Comparison of ENCODE assay signal across 13 mouse cellular contexts in the genomic region with DNA sequence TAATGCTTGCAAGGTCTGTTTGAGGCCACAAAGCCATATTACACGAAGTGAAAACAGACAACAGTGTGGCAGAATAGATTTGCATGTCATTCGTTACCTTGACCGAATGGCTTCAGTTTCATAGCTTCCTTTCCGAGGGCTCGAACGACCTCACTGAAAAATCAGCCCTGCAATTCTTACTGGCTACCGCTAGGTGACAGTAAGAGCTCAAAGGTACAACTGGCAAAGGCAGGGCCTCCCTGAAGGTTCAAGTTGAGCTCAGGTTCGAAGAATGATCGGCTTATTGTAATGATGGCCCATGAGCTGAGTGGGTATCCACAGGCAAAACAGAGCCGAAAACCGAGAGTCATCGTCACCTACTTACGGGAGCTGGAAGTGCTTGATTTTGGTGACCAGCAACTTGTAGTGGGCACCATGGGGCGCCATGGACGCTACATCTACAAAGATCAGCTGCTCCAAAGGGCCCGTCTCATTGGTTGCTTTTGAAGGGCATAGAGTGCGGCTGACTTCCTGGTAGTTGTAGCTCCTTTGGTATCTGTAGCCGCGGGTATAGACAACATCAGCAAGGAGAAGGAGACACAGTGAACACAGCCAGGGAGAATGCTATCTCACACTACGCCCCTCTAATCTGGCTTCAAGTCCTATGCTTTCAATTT. TPM values are rescaled to one million over a fixed set of nuclear protein-coding genes. Genes with fewer than 3 reads are reported as not detected.
A peak's percentile ranks its signal among the peaks of the same experiment; 100 is the strongest.
DNase-seq lines count a peak whose midpoint lies in the region; ATAC-seq and TF ChIP-seq lines count a peak whose summit lies in the region.
"Had no signal": no experiment of that assay in that cellular context is flagged by ENCODE, and none has a peak within 500 bp of the region (broad histone marks: within the 10 kb centered on the region; RNA-seq: fewer than 3 reads in every experiment).

No protein-coding gene starts in this region.

- no peaks in the 10 kb centered on the region for H3K36me3 ChIP-seq in forebrain, postnatal 0 days (ENCODE audit: insufficient read depth)
- no peaks in the 10 kb centered on the region for H3K36me3 ChIP-seq in forebrain, embryonic 10.5 days (replicated peaks)
- H3K36me3 ChIP-seq in spleen, adult 2 months (ENCODE audit: control insufficient read depth, insufficient read depth, low read length), result no peaks in the 10 kb centered on the region
- H3K36me3 ChIP-seq: lung, embryonic 15.5 days; neural tube, embryonic 12.5 days had no signal

- H3K27me3 ChIP-seq in forebrain, postnatal 0 days (ENCODE audit: insufficient read depth, low read length), result no peaks in the 10 kb centered on the region
- H3K27me3 ChIP-seq in forebrain, embryonic 10.5 days (ENCODE audit: poor library complexity, severe bottlenecking), result no peaks in the 10 kb centered on the region
- no peaks in the 10 kb centered on the region for H3K27me3 ChIP-seq in spleen, adult 2 months (ENCODE audit: control insufficient read depth, insufficient read depth, low read length)
- H3K27me3 ChIP-seq: forebrain, embryonic 13.5 days; lung, embryonic 15.5 days; neural tube, embryonic 12.5 days had no signal

- H3K9me3 ChIP-seq in forebrain, postnatal 0 days (ENCODE audit: low read length), result no peaks in the 10 kb centered on the region
- 0 out of 2 replicates have a peak, but pooled peaks cover 5% of the 10 kb centered on the region for H3K9me3 ChIP-seq in forebrain, embryonic 10.5 days
- H3K9me3 ChIP-seq: lung, embryonic 15.5 days; neural tube, embryonic 12.5 days had no signal

- peak; percentile 44 for TF ChIP-seq CTCF in forebrain, postnatal 0 days (IDR thresholded peaks at IDR 0.05; ENCODE audit: low read depth)
- TF ChIP-seq CTCF in spleen, adult 2 months (IDR thresholded peaks at IDR 0.05; ENCODE audit: extremely low read depth, insufficient read depth, insufficient read length, insufficient replicate concordance), result peak; percentile 41; the same call in 1 of the 2 replicates

- H3K4me3 ChIP-seq in forebrain, postnatal 0 days (ENCODE audit: low read depth, low read length), result no peak overlapping the region
- no peak overlapping the region for H3K4me3 ChIP-seq in forebrain, embryonic 10.5 days
- H3K4me3 ChIP-seq in spleen, adult 2 months (ENCODE audit: extremely low read depth, insufficient read depth, insufficient read length), result no peak overlapping the region
- H3K4me3 ChIP-seq: forebrain, embryonic 13.5 days; lung, embryonic 15.5 days; neural tube, embryonic 12.5 days had no signal

- no peaks in the 10 kb centered on the region for H3K4me1 ChIP-seq in forebrain, postnatal 0 days (ENCODE audit: insufficient read depth)
- no peaks in the 10 kb centered on the region for H3K4me1 ChIP-seq in forebrain, embryonic 10.5 days
- H3K4me1 ChIP-seq in spleen, adult 2 months (ENCODE audit: control insufficient read depth, insufficient read depth, insufficient read length), result no peaks in the 10 kb centered on the region
- H3K4me1 ChIP-seq: forebrain, embryonic 13.5 days; lung, embryonic 15.5 days; neural tube, embryonic 12.5 days had no signal

- H3K4me2 ChIP-seq in forebrain, postnatal 0 days (ENCODE audit: low read depth), result no peak overlapping the region
- H3K4me2 ChIP-seq: forebrain, embryonic 13.5 days; lung, embryonic 15.5 days; neural tube, embryonic 12.5 days had no signal

- TF ChIP-seq POLR2A in spleen, adult 2 months (IDR thresholded peaks at IDR 0.05; ENCODE audit: low read depth, low read length), result no peak

- no peak for DNase-seq in forebrain, postnatal 0 days
- DNase-seq in forebrain, embryonic 10.5 days (ENCODE audit: extremely low spot score, low spot score), result no peak
- peak in 1 of 2 experiments; percentile 4 for DNase-seq in spleen, adult 2 months (ENCODE audit: low read depth in 1 of 2, low spot score in 2 of 2)
- DNase-seq in spleen, postnatal 10 days (ENCODE audit: low spot score in 2 of 2), result no peak
- DNase-seq in embryo, embryonic 10.5 days (ENCODE audit: low spot score), result peak; percentile 50
- peak; percentile 12 for DNase-seq in thymus, postnatal 25 days
- DNase-seq in kidney, adult 18-20 months, result no peak
- DNase-seq in left cerebral cortex, postnatal 4 days, result no peak
- DNase-seq: layer of hippocampus, adult 9-11 months; spleen, adult 18-20 months had no signal

- H3K27ac ChIP-seq in forebrain, postnatal 0 days (ENCODE audit: low read depth, low read length), result no peak overlapping the region
- no peak overlapping the region for H3K27ac ChIP-seq in forebrain, embryonic 10.5 days
- H3K27ac ChIP-seq in spleen, adult 2 months (ENCODE audit: insufficient read depth, low read length), result no peak overlapping the region
- H3K27ac ChIP-seq: forebrain, embryonic 13.5 days; lung, embryonic 15.5 days; neural tube, embryonic 12.5 days had no signal

- no peak for ATAC-seq in forebrain, postnatal 0 days
- ATAC-seq: forebrain, embryonic 13.5 days had no signal

- intact Hi-C loops in left cerebral cortex, postnatal 4 days (cut with DNase I), result no loop called here

- 84% methylated on average over 20 of the region's 20 CpGs for WGBS in forebrain, postnatal 0 days
- WGBS in forebrain, embryonic 10.5 days, result 81% methylated on average over 20 of the region's 20 CpGs
- 83% methylated on average over 20 of the region's 20 CpGs for WGBS in spleen, adult 2 months

- no peak overlapping the region for H3K9ac ChIP-seq in forebrain, postnatal 0 days
- H3K9ac ChIP-seq: forebrain, embryonic 13.5 days; lung, embryonic 15.5 days; neural tube, embryonic 12.5 days had no signal

RNA-seq across cellular contexts. Expression of gene Sidt1, which starts 33.4 kb away (rescaled TPM):
- total RNA-seq in forebrain, postnatal 0 days (2014; rRNA removed), result 13.4 and 22.0 TPM in 2 replicates
- polyA plus RNA-seq in forebrain, postnatal 0 days (2015; fragmentation: Nextera tagmentation; extraction: Ambion mirVana), result 10.0 and 12.7 TPM in 2 replicates
- 0.15 and 0.18 TPM in 2 replicates for polyA plus RNA-seq in forebrain, embryonic 10.5 days (2016; fragmentation: Nextera tagmentation; extraction: Ambion mirVana)
- polyA plus RNA-seq in spleen, adult 2 months (2012; rRNA removed), result 21.9 and 22.8 TPM in 2 replicates
- total RNA-seq in left cerebral cortex, postnatal 4 days (2021), result 10 to 100 TPM; 16.0 to 17.9 TPM

RNA-seq across cellular contexts. Expression of gene Spice1, which starts 47.4 kb away (rescaled TPM):
- total RNA-seq in forebrain, postnatal 0 days (2014; rRNA removed), result 13.2 and 14.5 TPM in 2 replicates
- 7.1 and 12.0 TPM in 2 replicates for polyA plus RNA-seq in forebrain, postnatal 0 days (2015; fragmentation: Nextera tagmentation; extraction: Ambion mirVana)
- polyA plus RNA-seq in forebrain, embryonic 10.5 days (2016; fragmentation: Nextera tagmentation; extraction: Ambion mirVana), result 32.4 and 35.9 TPM in 2 replicates
- polyA plus RNA-seq in spleen, adult 2 months (2012; rRNA removed), result 5.2 and 6.4 TPM in 2 replicates
- 10 to 100 TPM; 15.0 to 18.8 TPM for total RNA-seq in left cerebral cortex, postnatal 4 days (2021)

Comparison
In these comparisons a context has a peak if more than half of its experiments do, and no peak if none do; other contexts are left out.
1. DNase-seq: peak in embryo, embryonic 10.5 days (single experiment) and thymus, postnatal 25 days (single experiment); none in forebrain, postnatal 0 days (single experiment), forebrain, embryonic 10.5 days (single experiment), spleen, postnatal 10 days (0 of 2), kidney, adult 18-20 months (single experiment) and left cerebral cortex, postnatal 4 days (single experiment).